Mouse (Mus musculus) heart, embryonic 12.5 days (tissue): ENCODE data around the gene Arfgap3. TPM values are rescaled to one million over a fixed set of nuclear protein-coding genes. Genes with fewer than 3 reads are reported as not detected.
A peak's percentile ranks its signal among the peaks of the same experiment; 100 is the strongest.

Source experiments
- ATAC-seq: fragments of 200-750 bp; cut with Nextera tagmentation; 2 replicates; pipeline ENCODE4 v1.8.0; 2017; ENCODE audit warnings: moderate TSS enrichment, moderate library complexity; ENCODE audit not compliant: insufficient number of reproducible peaks, low FRiP score
- H3K27ac ChIP-seq: fragments of 300-500 bp; sonication (generic); 2 replicates; pipeline ENCODE4 v1.5.1; 2016; ENCODE audit warnings: mild to moderate bottlenecking, moderate library complexity; ENCODE audit not compliant: poor library complexity, severe bottlenecking
- H3K27me3 ChIP-seq: fragments of 300-500 bp; sonication (generic); replicated peaks from 2 replicates; pipeline ENCODE4 v1.6.1; 2016; ENCODE audit warnings: mild to moderate bottlenecking, moderate library complexity
- H3K36me3 ChIP-seq: fragments of 300-500 bp; sonication (generic); 2 replicates; pipeline ENCODE4 v1.6.1; 2016; ENCODE audit warnings: mild to moderate bottlenecking, moderate library complexity
- H3K4me1 ChIP-seq: fragments of 300-500 bp; sonication (generic); replicated peaks from 2 replicates; pipeline ENCODE4 v1.6.1; 2016; ENCODE audit warnings: mild to moderate bottlenecking
- H3K4me2 ChIP-seq: fragments of 300-500 bp; sonication (generic); 2 replicates; pipeline ENCODE4 v1.6.1; 2016; ENCODE audit warnings: mild to moderate bottlenecking, moderate library complexity
- H3K4me3 ChIP-seq: fragments of 300-500 bp; sonication (generic); 2 replicates; pipeline ENCODE4 v1.5.1; 2016; ENCODE audit warnings: mild to moderate bottlenecking
- H3K9ac ChIP-seq: fragments of 300-500 bp; sonication (generic); 2 replicates; pipeline ENCODE4 v1.6.1; 2016; ENCODE audit warnings: mild to moderate bottlenecking, moderate library complexity
- H3K9me3 ChIP-seq: fragments of 300-500 bp; sonication (generic); replicated peaks from 2 replicates; pipeline ENCODE4 v1.6.1; 2016; ENCODE audit warnings: mild to moderate bottlenecking, moderate library complexity
- WGBS: fragments of 180-500 bp; shearing (Covaris S2); methylation state at CpG from one replicate; pipeline ENCODE4 v1.1.7; 2016; 5-methylcytosine and 5-hydroxymethylcytosine counted together
- polyA plus RNA-seq: library from polyadenylated mRNA; unstranded; fragments of >200 nt; fragmentation: Nextera tagmentation; extraction: Ambion mirVana; gene quantifications from 2 replicates; pipeline ENCODE4 v1.2.1, GENCODE M21; 2016

Gene Arfgap3
- polyA plus RNA-seq, 1 experiment from 2014 or later, result 31.6 TPM

GRCm38 (mm10) chr15:83252060-83252459 lies 98.0 kb downstream of the Arfgap3 start:
- no peaks in the 10 kb centered on the region for H3K36me3 ChIP-seq
- H3K27ac ChIP-seq, result no peak overlapping the region
- H3K9ac ChIP-seq, result no peak overlapping the region
- WGBS, result 64% methylated on average over 14 of the region's 14 CpGs
- H3K27me3 ChIP-seq, result peaks cover 49% of the 10 kb centered on the region
- H3K4me3 ChIP-seq, result peak overlapping the region; percentile 48; the same call in 1 of the 2 replicates
- ATAC-seq, result no peak
- peaks cover 11% of the 10 kb centered on the region; the same call in 1 of the 2 replicates for H3K4me1 ChIP-seq
- H3K9me3 ChIP-seq, result 0 out of 2 replicates have a peak, but pooled peaks cover 7% of the 10 kb centered on the region
- no peak overlapping the region; the same call in 1 of the 2 replicates for H3K4me2 ChIP-seq

DNA sequence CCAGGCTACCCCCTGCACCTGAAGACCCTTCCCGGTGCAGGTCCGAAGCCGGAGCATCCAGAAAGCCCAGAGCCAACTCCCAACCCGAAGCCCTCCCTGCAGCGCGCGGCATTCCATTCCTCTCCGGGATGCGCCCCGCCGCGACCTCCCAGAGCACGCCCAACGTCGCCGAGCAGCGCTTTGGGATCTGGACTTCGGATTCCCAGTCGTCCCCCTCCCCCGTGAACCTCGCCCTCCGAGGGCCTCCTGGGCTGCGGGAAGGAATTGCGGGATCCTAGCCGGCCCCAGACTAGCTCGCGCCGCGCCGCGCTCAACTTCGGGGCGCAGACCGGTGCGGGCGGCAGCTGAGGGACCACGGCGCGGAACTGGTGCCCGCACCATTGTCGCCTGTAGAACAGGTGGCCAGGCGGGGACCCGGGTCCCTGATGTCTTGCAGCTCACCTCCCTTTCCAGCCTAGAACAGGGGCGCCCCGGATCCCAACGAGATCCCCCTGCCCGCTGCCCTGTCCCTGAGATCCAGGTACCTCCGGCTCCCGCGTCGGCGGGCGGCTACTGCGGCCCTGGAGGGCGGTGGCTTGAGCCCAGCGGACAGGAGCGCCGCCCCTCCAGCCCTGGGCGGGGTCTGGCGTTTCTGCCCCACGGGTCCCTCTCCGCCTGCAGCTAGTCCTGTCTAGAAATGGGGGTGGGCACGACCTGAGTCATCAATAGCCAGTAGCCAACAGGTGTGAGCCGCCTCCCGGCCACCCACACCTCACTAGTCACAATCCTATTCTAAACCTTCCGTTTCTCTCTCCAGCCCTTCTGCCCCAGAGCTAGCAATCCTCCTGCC lies 98.7 kb downstream of the Arfgap3 start, which contains the start of gene A4galt:
Gene A4galt (minus strand): TSS at position 599 of the 829 bp plus-strand sequence.
- Histone ChIP-seq H3K9ac (peak within 1 kb of the TSS; percentile 51), H3K27me3 (peaks cover 49% of the 10 kb centered on the region), H3K4me2 (peak within 1 kb of the TSS; percentile 84), H3K9me3 (0 out of 2 replicates have a peak, but pooled peaks cover 7% of the 10 kb centered on the region), H3K36me3 (no peaks in the 10 kb centered on the region), H3K27ac (no peak within 1 kb of the TSS), H3K4me3 (peak within 1 kb of the TSS; percentile 48), H3K4me1 (peaks cover 11% of the 10 kb centered on the region; the same call in 1 of the 2 replicates)
- 0 out of 2 replicates have a peak, but pooled peaks have one; percentile 33 for ATAC-seq
- WGBS, result 2% methylated on average over 65 of the region's 66 CpGs

- 0 out of 2 replicates have a peak overlapping the region, but pooled peaks have one; percentile 51 for H3K9ac ChIP-seq
- ATAC-seq, result no peak
- peak overlapping the region; percentile 48 for H3K4me3 ChIP-seq
Observed at GRCm38 (mm10) chr15:83250651-83251175, 99.3 kb downstream of the Arfgap3 start.

More at GRCm38 (mm10) chr15:83250651-83251175, 99.3 kb downstream of the Arfgap3 start:
- Histone ChIP-seq H3K27ac (no peak overlapping the region), H3K27me3 (peaks cover 49% of the 10 kb centered on the region), H3K4me1 (peaks cover 11% of the 10 kb centered on the region; the same call in 1 of the 2 replicates), H3K4me2 (peak overlapping the region; percentile 84), H3K36me3 (no peaks in the 10 kb centered on the region), H3K9me3 (0 out of 2 replicates have a peak, but pooled peaks cover 7% of the 10 kb centered on the region)
- WGBS, result 3% methylated on average over 20 of the region's 20 CpGs

Other genes with a start within 250 kb of the Arfgap3 start
- gene Rrp7a, start 227.4 kb downstream of the Arfgap3 start, polyA plus RNA-seq, result 39.3 and 44.8 TPM in 2 replicates
- 89.1 and 90.7 TPM in 2 replicates for gene Poldip3, start 200.9 kb downstream of the Arfgap3 start, polyA plus RNA-seq
- 132 and 136 TPM in 2 replicates for gene Cyb5r3, start 177.7 kb downstream of the Arfgap3 start, polyA plus RNA-seq
- 0.18 TPM in 2 replicates for gene A4galt, start 98.5 kb downstream of the Arfgap3 start, polyA plus RNA-seq
- 70.8 and 72.0 TPM in 2 replicates for gene Pacsin2, start 114.4 kb upstream of the Arfgap3 start, polyA plus RNA-seq
- 24.5 and 25.4 TPM in 2 replicates for gene Ttll1, start 160.6 kb upstream of the Arfgap3 start, polyA plus RNA-seq
- 31.2 and 35.4 TPM in 2 replicates for gene Bik, start 176.6 kb upstream of the Arfgap3 start, polyA plus RNA-seq
- 119 and 125 TPM in 2 replicates for gene Tspo, start 213.3 kb upstream of the Arfgap3 start, polyA plus RNA-seq
- 34.4 and 34.8 TPM in 2 replicates for gene Mcat, start 213.5 kb upstream of the Arfgap3 start, polyA plus RNA-seq
- 29.2 and 29.3 TPM in 2 replicates for gene Ttll12, start 244.9 kb upstream of the Arfgap3 start, polyA plus RNA-seq